In genomic region chr10:67569539-67569938, GRCm38 (mm10) we compare ENCODE assay signal across 17 mouse cellular contexts.
"Had no signal": no experiment of that assay in that cellular context is flagged by ENCODE, and none has a peak within 500 bp of the region (broad histone marks: within the 10 kb centered on the region; RNA-seq: fewer than 3 reads in every experiment).

No protein-coding gene starts in this region.

- H3K27ac ChIP-seq: neural tube, embryonic 12.5 days; neural tube, embryonic 13.5 days; neural tube, embryonic 15.5 days; stomach, embryonic 15.5 days; stomach, postnatal 0 days had no signal

- H3K4me2 ChIP-seq: neural tube, embryonic 12.5 days; neural tube, embryonic 13.5 days; neural tube, embryonic 15.5 days; stomach, embryonic 15.5 days had no signal

- H3K9ac ChIP-seq: neural tube, embryonic 12.5 days; neural tube, embryonic 13.5 days; neural tube, embryonic 15.5 days; stomach, embryonic 15.5 days had no signal

- H3K36me3 ChIP-seq: neural tube, embryonic 12.5 days; neural tube, embryonic 13.5 days; neural tube, embryonic 15.5 days; stomach, embryonic 15.5 days had no signal

- H3K4me3 ChIP-seq: neural tube, embryonic 12.5 days; neural tube, embryonic 13.5 days; neural tube, embryonic 15.5 days; stomach, embryonic 15.5 days had no signal

- H3K27me3 ChIP-seq: stomach, embryonic 15.5 days had no signal

- H3K9me3 ChIP-seq: neural tube, embryonic 12.5 days; neural tube, embryonic 13.5 days; neural tube, embryonic 15.5 days; stomach, embryonic 15.5 days had no signal

- DNase-seq: retina, postnatal 1 day; right cerebral cortex, adult 18-20 months; right cerebral cortex, postnatal 14 days; right cerebral cortex, postnatal 25 days; right cerebral cortex, postnatal 4 days; spleen, adult 18-20 months; thymus, adult 18-20 months; thymus, adult 2 months; thymus, postnatal 14 days; thymus, postnatal 25 days; thymus, postnatal 36 days; thymus, postnatal 4 days had no signal

- H3K4me1 ChIP-seq: neural tube, embryonic 15.5 days; stomach, embryonic 15.5 days had no signal
